Mouse (Mus musculus) frontal cortex, postnatal 25 days (tissue): ENCODE results near the gene Ppp2r3c.
"Not testable (repeated sequence)": the region's sequence is repeated elsewhere in the genome, so short reads cannot be mapped to it uniquely, and the experiment has no call there.

Source experiments
- DNase-seq, 2 experiments: peaks; one replicate each; pipeline ENCODE4 v3.0.0; 2022; ENCODE audit warnings: low spot score in 2 of 2

Ppp2r3c gene

GRCm38 (mm10) chr12:55277583-55277982 is 25.2 kb downstream of the Ppp2r3c start:
- DNase-seq, result not testable (repeated sequence)

GRCm38 (mm10) chr12:55272243-55272642 is 30.6 kb downstream of the Ppp2r3c start:
- no peak for DNase-seq

- not testable (repeated sequence) for DNase-seq
Observed at GRCm38 (mm10) chr12:55263385-55263784, 39.4 kb downstream of the Ppp2r3c start.

- not testable (repeated sequence) for DNase-seq
Observed at GRCm38 (mm10) chr12:55261950-55262349, 40.8 kb downstream of the Ppp2r3c start.

GRCm38 (mm10) chr12:55242243-55242642 is 60.6 kb downstream of the Ppp2r3c start:
- DNase-seq, result not testable (repeated sequence)

GRCm38 (mm10) chr12:55230520-55230861 is 72.3 kb downstream of the Ppp2r3c start:
- not testable (repeated sequence) for DNase-seq

- not testable (repeated sequence) for DNase-seq
Observed at GRCm38 (mm10) chr12:55229626-55230519, 72.9 kb downstream of the Ppp2r3c start, which contains the start of gene Srp54c. TSS of gene Srp54c (plus strand) at chr12:55230168.
